Mouse (Mus musculus) cortical plate, adult 2 months (tissue): Measurements from ENCODE around the gene Zfp648.

Experiments
- CTCF ChIP-seq: fragments of 200-500 bp; IDR thresholded peaks from 2 replicates; pipeline ENCODE4 v1.5.1; 2011; ENCODE audit warnings: mild to moderate bottlenecking, control low read depth, low read length; ENCODE audit not compliant: insufficient read depth; ENCODE audit errors: extremely low read depth
- POLR2A ChIP-seq: fragments of 200-500 bp; IDR thresholded peaks from 2 replicates; pipeline ENCODE4 v1.6.1; 2011; ENCODE audit warnings: mild to moderate bottlenecking, low read length, control low read depth; ENCODE audit not compliant: insufficient read depth; ENCODE audit errors: extremely low read depth

GRCm38 (mm10) chr1:154223807-154224207, 22.8 kb downstream of the Zfp648 start:
- peak; percentile 66 for TF ChIP-seq CTCF
- no peak for TF ChIP-seq POLR2A
